Mouse (Mus musculus) liver, adult 2 months (tissue): Measurements from ENCODE around the gene Rbks.

ENCODE experiments used
- CTCF ChIP-seq: fragments of 200-500 bp; IDR thresholded peaks from 2 replicates; pipeline ENCODE4 v1.5.1; 2011; ENCODE audit warnings: low read depth, low read length, control low read depth
- POLR2A ChIP-seq: fragments of 200-500 bp; IDR thresholded peaks from 2 replicates; pipeline ENCODE4 v1.6.1; 2011; ENCODE audit warnings: low read length, control low read depth; ENCODE audit not compliant: insufficient read depth; ENCODE audit errors: extremely low read depth

GRCm38 (mm10) chr5:31645798-31646197 is 51.6 kb downstream of the Rbks start:
- TF ChIP-seq CTCF: no peak
- TF ChIP-seq POLR2A: no peak
